Mouse (Mus musculus): ENCODE measurements at regions not wholly inside any gene's neighbourhood (a gene's known extent, or its start where the extent isn't known, plus 50 kb on each side); places are given as distances from the start of the nearest gene placed in this dataset.

- no peaks in the 10 kb centered on the region for H3K4me1 ChIP-seq
- no peak overlapping the region for H3K27ac ChIP-seq (replicated peaks)
- no peaks in the 10 kb centered on the region for H3K36me3 ChIP-seq
- H3K4me3 ChIP-seq (replicated peaks) = no peak overlapping the region
- ATAC-seq (ENCODE audit: insufficient number of reproducible peaks, low FRiP score, low TSS enrichment, low read depth) = no peak
- no peak overlapping the region for H3K4me2 ChIP-seq (replicated peaks)
- WGBS = 82% methylated on average over 4 of the region's 4 CpGs
- no peak overlapping the region for H3K9ac ChIP-seq
- no peaks in the 10 kb centered on the region for H3K9me3 ChIP-seq (replicated peaks)
- no peaks in the 10 kb centered on the region for H3K27me3 ChIP-seq
Observed at GRCm38 (mm10) chr9:116298791-116299190, 123.6 kb upstream of the Tgfbr2 start.

- H3K36me3 ChIP-seq = no peaks in the 10 kb centered on the region
- no peak overlapping the region for H3K4me3 ChIP-seq (replicated peaks)
- no peaks in the 10 kb centered on the region for H3K4me1 ChIP-seq
- H3K27ac ChIP-seq (replicated peaks) = no peak overlapping the region
- H3K9me3 ChIP-seq (replicated peaks) = no peaks in the 10 kb centered on the region
- H3K4me2 ChIP-seq (replicated peaks) = no peak overlapping the region
- no peak for ATAC-seq (ENCODE audit: insufficient number of reproducible peaks, low FRiP score, low TSS enrichment, low read depth)
- WGBS = 84% methylated on average over 7 of the region's 7 CpGs
- H3K27me3 ChIP-seq = no peaks in the 10 kb centered on the region
- no peak overlapping the region for H3K9ac ChIP-seq
Observed at GRCm38 (mm10) chr9:116296349-116296748, 121.2 kb upstream of the Tgfbr2 start.

DNA sequence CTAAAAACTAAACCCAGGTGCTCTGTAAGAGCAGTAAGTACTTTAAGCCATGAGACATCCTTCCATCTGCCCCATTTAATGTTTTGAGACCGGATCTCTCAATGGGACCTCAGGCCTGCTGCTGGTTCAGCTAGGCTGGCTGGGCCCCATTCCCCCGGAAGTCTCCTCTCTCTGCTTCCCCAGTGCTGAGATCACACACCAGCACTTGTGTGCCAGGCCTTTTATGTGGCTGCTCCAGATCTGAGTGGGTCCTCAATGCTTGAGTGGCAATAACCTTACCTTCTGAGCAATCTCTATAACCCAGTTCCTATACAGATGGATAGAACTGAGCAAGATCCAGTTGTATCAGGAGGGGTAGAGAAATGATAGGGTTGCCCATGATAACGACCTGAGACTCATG, 118.9 kb upstream of the Tgfbr2 start:
- no peak for ATAC-seq (ENCODE audit: insufficient number of reproducible peaks, low FRiP score, low TSS enrichment, low read depth)
- Histone ChIP-seq H3K27me3 (no peaks in the 10 kb centered on the region), H3K4me2 (replicated peaks) (no peak overlapping the region), H3K9ac (no peak overlapping the region), H3K4me1 (no peaks in the 10 kb centered on the region), H3K27ac (replicated peaks) (no peak overlapping the region), H3K36me3 (no peaks in the 10 kb centered on the region), H3K9me3 (replicated peaks) (no peaks in the 10 kb centered on the region), H3K4me3 (replicated peaks) (no peak overlapping the region)
- 77% methylated on average over 3 of the region's 3 CpGs for WGBS

- Histone ChIP-seq H3K9ac (no peak overlapping the region), H3K36me3 (no peaks in the 10 kb centered on the region), H3K27me3 (no peaks in the 10 kb centered on the region), H3K4me2 (replicated peaks) (no peak overlapping the region), H3K4me1 (no peaks in the 10 kb centered on the region), H3K27ac (replicated peaks) (no peak overlapping the region), H3K9me3 (replicated peaks) (no peaks in the 10 kb centered on the region), H3K4me3 (replicated peaks) (no peak overlapping the region)
- no peak for ATAC-seq (ENCODE audit: insufficient number of reproducible peaks, low FRiP score, low TSS enrichment, low read depth)
- 74% methylated on average over 6 of the region's 6 CpGs for WGBS
Observed at GRCm38 (mm10) chr9:116293110-116293509, 118.0 kb upstream of the Tgfbr2 start.

DNA sequence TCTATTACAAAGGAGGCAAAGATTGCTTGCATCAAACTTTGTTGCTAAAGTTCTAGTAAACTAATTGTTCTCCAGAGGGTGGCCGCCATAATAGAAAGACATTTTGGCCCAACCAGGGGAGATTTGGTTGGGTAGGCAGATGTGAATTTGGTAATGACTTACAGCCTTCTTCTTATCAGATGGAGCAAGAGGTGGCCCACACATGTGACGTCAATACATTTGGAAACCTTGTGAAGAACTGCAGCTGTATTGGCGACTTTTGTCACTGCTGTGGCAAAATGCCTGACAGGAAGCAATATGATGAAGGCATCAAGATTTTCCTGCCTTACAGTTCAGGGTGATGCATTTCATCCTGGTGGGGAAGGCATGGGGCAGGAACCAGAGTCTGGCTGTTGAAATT, 116.5 kb upstream of the Tgfbr2 start:
- H3K4me1 ChIP-seq = no peaks in the 10 kb centered on the region
- WGBS = 79% methylated on average over 3 of the region's 3 CpGs
- no peak overlapping the region for H3K9ac ChIP-seq
- H3K27ac ChIP-seq (replicated peaks) = no peak overlapping the region
- no peak for ATAC-seq (ENCODE audit: insufficient number of reproducible peaks, low FRiP score, low TSS enrichment, low read depth)
- no peaks in the 10 kb centered on the region for H3K9me3 ChIP-seq (replicated peaks)
- H3K4me3 ChIP-seq (replicated peaks) = no peak overlapping the region
- H3K36me3 ChIP-seq = no peaks in the 10 kb centered on the region
- no peak overlapping the region for H3K4me2 ChIP-seq (replicated peaks)
- no peaks in the 10 kb centered on the region for H3K27me3 ChIP-seq

DNA sequence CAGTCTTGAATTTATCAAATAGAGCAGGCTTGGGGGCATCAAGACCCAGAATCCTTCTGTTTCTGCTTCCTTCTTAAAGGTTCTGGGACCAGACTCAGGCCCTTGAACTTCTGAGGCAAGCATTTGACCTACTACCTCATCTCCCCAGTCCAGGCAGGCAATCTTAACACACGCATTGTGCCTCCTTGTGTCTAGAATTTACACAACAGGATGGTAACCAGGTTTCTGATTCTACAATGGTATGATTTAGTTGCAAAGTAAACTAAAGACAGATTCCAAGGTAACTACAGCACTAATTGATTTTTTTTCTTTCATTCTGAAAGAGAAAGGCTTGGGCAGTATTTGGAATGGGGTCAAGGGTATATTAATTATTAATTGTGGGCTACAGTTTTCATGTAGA, 115.7 kb upstream of the Tgfbr2 start:
- Histone ChIP-seq H3K4me1 (no peaks in the 10 kb centered on the region), H3K36me3 (no peaks in the 10 kb centered on the region), H3K9ac (no peak overlapping the region), H3K4me3 (replicated peaks) (no peak overlapping the region), H3K27ac (replicated peaks) (no peak overlapping the region), H3K27me3 (no peaks in the 10 kb centered on the region), H3K4me2 (replicated peaks) (no peak overlapping the region), H3K9me3 (replicated peaks) (no peaks in the 10 kb centered on the region)
- 91% methylated on average over 1 of the region's 1 CpGs for WGBS
- no peak for ATAC-seq (ENCODE audit: insufficient number of reproducible peaks, low FRiP score, low TSS enrichment, low read depth)

- no peak overlapping the region for H3K4me2 ChIP-seq (replicated peaks)
- no peak overlapping the region for H3K4me3 ChIP-seq (replicated peaks)
- H3K9ac ChIP-seq = no peak overlapping the region
- H3K4me1 ChIP-seq = no peaks in the 10 kb centered on the region
- 30% methylated on average over 11 of the region's 11 CpGs for WGBS
- no peaks in the 10 kb centered on the region for H3K36me3 ChIP-seq
- no peak overlapping the region for H3K27ac ChIP-seq (replicated peaks)
- H3K27me3 ChIP-seq = no peaks in the 10 kb centered on the region
- no peaks in the 10 kb centered on the region for H3K9me3 ChIP-seq (replicated peaks)
- no peak for ATAC-seq (ENCODE audit: insufficient number of reproducible peaks, low FRiP score, low TSS enrichment, low read depth)
Observed at GRCm38 (mm10) chr9:116285691-116286431, 110.7 kb upstream of the Tgfbr2 start.

- H3K9me3 ChIP-seq (replicated peaks) = no peaks in the 10 kb centered on the region
- no peak overlapping the region for H3K27ac ChIP-seq (replicated peaks)
- H3K36me3 ChIP-seq = no peaks in the 10 kb centered on the region
- no peak overlapping the region for H3K4me2 ChIP-seq (replicated peaks)
- no peaks in the 10 kb centered on the region for H3K4me1 ChIP-seq
- no peak overlapping the region for H3K4me3 ChIP-seq (replicated peaks)
- H3K27me3 ChIP-seq = no peaks in the 10 kb centered on the region
- no peak for ATAC-seq (ENCODE audit: insufficient number of reproducible peaks, low FRiP score, low TSS enrichment, low read depth)
- 58% methylated on average over 1 of the region's 1 CpGs for WGBS
- H3K9ac ChIP-seq = no peak overlapping the region
Observed at GRCm38 (mm10) chr9:116283790-116284526, 108.8 kb upstream of the Tgfbr2 start.

DNA sequence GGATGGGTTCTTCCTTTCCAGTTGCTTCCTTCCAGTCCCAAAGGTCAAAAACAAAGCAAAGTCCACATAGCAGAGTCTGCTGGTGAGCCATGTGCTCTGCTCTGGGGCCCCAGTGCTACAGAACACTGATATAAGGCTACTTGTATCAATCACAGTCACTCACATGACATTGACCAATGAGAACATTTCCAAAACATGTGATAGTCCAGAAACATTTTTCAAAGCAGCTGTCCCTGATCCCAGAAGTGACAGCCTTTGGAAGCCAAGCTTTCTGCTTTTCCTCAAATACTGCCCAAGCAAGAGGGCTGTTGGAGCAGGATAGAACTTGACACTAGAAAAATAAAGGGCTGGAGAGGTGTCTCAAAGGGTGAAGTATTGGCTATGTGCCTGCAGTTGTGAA, 106.5 kb upstream of the Tgfbr2 start:
- H3K4me3 ChIP-seq (replicated peaks) = no peak overlapping the region

DNA sequence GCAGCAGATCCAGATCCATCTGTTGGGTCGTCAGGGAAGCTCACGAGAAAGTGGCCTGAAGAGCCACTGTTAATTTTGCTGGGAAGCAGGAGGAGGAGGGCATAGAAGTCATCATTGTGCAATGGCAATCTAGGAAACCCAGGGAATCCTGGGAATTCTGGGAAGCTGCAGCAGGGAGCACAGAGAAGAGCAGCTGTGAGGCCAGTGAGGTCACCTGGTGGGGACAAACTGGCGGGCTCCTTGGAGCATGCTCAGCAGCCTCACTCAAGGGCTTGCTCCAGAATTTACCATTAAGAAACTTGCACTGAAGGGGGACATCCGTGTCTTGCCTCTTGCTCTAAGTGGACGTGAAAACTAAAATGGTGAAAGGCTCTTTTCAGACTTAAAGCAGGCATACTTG, 105.0 kb upstream of the Tgfbr2 start:
- H3K4me3 ChIP-seq (replicated peaks) = no peak overlapping the region
- H3K9me3 ChIP-seq (replicated peaks) = no peaks in the 10 kb centered on the region
- no peak overlapping the region for H3K27ac ChIP-seq (replicated peaks)
- no peaks in the 10 kb centered on the region for H3K4me1 ChIP-seq
- no peak overlapping the region for H3K4me2 ChIP-seq (replicated peaks)
- no peak overlapping the region for H3K9ac ChIP-seq
- H3K36me3 ChIP-seq = no peaks in the 10 kb centered on the region
- 89% methylated on average over 5 of the region's 5 CpGs for WGBS
- no peaks in the 10 kb centered on the region for H3K27me3 ChIP-seq
- ATAC-seq (ENCODE audit: insufficient number of reproducible peaks, low FRiP score, low TSS enrichment, low read depth) = no peak

More for the DNA sequence above, 106.5 kb upstream of the Tgfbr2 start:
- Histone ChIP-seq H3K4me2 (replicated peaks) (no peak overlapping the region), H3K36me3 (no peaks in the 10 kb centered on the region), H3K9me3 (replicated peaks) (no peaks in the 10 kb centered on the region), H3K27me3 (no peaks in the 10 kb centered on the region), H3K4me1 (no peaks in the 10 kb centered on the region), H3K9ac (no peak overlapping the region), H3K27ac (replicated peaks) (no peak overlapping the region)
- ATAC-seq (ENCODE audit: insufficient number of reproducible peaks, low FRiP score, low TSS enrichment, low read depth) = no peak

DNA sequence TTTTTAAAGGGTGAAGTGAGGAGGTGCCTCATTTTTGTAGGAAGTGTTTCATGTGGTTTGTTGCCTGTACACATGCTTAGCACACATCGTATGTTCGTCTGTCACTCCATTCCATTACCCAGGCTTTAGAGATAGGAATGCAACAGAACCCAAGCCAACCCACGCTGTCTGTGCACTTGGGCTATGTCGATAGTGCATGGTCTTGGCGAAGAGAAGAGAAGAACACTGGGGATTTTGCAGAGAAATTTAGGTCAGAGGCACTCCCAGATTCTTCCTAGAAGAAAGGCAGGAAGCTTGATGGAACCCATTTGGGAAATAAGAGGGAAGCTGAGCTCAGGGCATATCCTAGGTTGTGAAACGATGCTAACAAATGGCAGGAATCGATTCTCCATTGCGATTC, 103.7 kb upstream of the Tgfbr2 start:
- Histone ChIP-seq H3K36me3 (no peaks in the 10 kb centered on the region), H3K27me3 (no peaks in the 10 kb centered on the region), H3K4me1 (no peaks in the 10 kb centered on the region), H3K4me2 (replicated peaks) (no peak overlapping the region), H3K9ac (no peak overlapping the region), H3K4me3 (replicated peaks) (no peak overlapping the region), H3K9me3 (replicated peaks) (no peaks in the 10 kb centered on the region), H3K27ac (replicated peaks) (no peak overlapping the region)
- 74% methylated on average over 8 of the region's 8 CpGs for WGBS
- no peak for ATAC-seq (ENCODE audit: insufficient number of reproducible peaks, low FRiP score, low TSS enrichment, low read depth)

DNA sequence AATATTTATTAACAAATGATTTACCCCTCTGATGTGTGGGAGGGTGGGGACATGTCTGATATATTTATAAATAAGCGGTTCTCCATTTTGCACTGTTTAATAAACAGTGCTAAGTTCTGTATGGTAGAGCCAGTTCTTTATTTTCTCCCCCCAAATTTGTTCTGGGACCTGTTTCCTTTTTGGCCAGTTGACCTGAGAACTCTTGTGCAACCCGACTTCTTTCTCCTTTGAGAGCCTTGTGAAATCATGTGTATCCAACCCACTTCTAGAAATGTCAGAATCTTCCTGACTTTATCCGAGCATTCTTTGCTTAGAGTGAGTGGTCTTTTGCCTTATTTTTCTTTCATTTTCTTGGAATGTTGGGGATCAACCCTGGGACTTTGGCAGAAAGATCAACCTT, 102.6 kb upstream of the Tgfbr2 start:
- H3K4me3 ChIP-seq (replicated peaks) = no peak overlapping the region
- 80% methylated on average over 3 of the region's 3 CpGs for WGBS

More for the DNA sequence above, 102.6 kb upstream of the Tgfbr2 start:
- no peak overlapping the region for H3K4me2 ChIP-seq (replicated peaks)
- no peak overlapping the region for H3K27ac ChIP-seq (replicated peaks)
- no peak for ATAC-seq (ENCODE audit: insufficient number of reproducible peaks, low FRiP score, low TSS enrichment, low read depth)
- no peaks in the 10 kb centered on the region for H3K4me1 ChIP-seq
- H3K27me3 ChIP-seq = no peaks in the 10 kb centered on the region
- H3K36me3 ChIP-seq = no peaks in the 10 kb centered on the region
- H3K9ac ChIP-seq = no peak overlapping the region
- no peaks in the 10 kb centered on the region for H3K9me3 ChIP-seq (replicated peaks)

All from embryonic facial prominence, embryonic 15.5 days (tissue).